Mouse (Mus musculus): ENCODE data around the gene 9830107B12Rik.

Gene 9830107B12Rik

GRCm38 (mm10) chr17:48094820-48095680 is 51.0 kb downstream of the 9830107B12Rik start:
- DNase-seq (ENCODE audit: low spot score), result no peak

GRCm38 (mm10) chr17:48093286-48093817 is 52.7 kb downstream of the 9830107B12Rik start:
- no peak for DNase-seq (ENCODE audit: low spot score)

DNA sequence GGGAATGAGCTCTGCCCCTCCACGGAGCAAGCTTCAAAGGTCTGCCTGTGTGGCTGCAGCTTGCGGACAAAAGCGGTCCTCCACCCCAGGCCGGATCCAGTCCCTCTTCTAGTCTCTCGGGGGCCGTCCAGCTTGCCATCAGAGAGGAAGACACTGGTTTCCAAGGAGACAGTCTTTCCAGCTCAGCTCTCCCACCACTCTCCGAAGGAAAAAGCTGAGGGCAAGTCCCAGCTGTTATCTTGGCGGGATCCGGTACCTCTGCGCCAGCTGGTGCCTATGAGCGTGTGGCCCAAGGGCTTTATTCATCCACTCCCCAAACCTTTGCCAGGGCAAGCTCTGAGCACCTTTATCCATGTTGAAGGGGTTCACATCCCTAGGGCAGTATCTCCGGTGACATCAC is 55.8 kb downstream of the 9830107B12Rik start:
- no peak for DNase-seq (ENCODE audit: low spot score)

- no peak for DNase-seq (ENCODE audit: low spot score)
Observed at GRCm38 (mm10) chr17:48089446-48089845, 56.6 kb downstream of the 9830107B12Rik start.

- no peak for DNase-seq (ENCODE audit: low spot score)
Observed at GRCm38 (mm10) chr17:48089019-48089418, 57.0 kb downstream of the 9830107B12Rik start, which contains the start of gene 1700067P10Rik. TSS of gene 1700067P10Rik (plus strand) at chr17:48089319.

- no peak for DNase-seq (ENCODE audit: low spot score)
Observed at GRCm38 (mm10) chr17:48080626-48081025, 65.4 kb downstream of the 9830107B12Rik start.

All from testis, postnatal 10 days (tissue).